Mouse (Mus musculus): ENCODE data around the gene 5530401A14Rik.

Gene 5530401A14Rik

DNA sequence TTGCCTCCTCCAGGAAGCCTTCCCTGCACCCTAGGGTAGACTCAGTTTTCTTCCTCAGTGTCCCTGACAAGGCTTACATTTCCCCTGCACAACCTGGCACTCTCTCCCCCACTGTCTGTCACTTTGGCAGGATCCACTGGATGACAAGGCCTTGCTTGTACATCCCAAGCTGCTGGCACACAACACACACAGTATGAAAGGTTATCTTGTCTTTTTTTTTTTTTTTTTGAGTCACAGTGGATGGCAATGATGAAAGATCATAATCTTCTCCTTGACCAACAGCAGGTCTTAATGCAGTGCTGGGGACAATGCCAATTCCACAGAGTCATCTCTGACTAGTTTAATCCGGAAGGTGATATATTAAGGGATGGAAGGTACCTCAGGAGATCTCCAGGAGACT is 77.0 kb downstream of the 5530401A14Rik start:
- DNase-seq: no peak

DNA sequence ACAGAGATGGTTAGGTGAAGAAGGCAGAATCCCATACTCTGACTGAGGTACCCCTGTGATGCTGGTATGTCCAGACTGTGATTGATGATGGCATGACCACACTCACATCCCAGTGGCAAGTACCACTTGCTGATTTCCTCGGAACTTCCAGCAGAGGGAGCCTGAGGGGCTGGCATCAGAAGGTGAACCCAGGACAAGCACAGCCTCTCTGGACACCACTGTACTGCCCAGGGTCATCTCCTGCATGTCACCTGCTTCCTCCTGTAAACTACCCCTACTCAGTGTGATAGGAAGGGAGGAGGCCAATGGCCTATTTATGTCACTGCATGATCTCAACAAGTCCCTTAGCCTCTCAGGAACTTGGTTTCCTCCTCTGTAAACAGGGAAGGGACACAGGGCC is 80.5 kb downstream of the 5530401A14Rik start:
- DNase-seq: peak; percentile 15

DNA sequence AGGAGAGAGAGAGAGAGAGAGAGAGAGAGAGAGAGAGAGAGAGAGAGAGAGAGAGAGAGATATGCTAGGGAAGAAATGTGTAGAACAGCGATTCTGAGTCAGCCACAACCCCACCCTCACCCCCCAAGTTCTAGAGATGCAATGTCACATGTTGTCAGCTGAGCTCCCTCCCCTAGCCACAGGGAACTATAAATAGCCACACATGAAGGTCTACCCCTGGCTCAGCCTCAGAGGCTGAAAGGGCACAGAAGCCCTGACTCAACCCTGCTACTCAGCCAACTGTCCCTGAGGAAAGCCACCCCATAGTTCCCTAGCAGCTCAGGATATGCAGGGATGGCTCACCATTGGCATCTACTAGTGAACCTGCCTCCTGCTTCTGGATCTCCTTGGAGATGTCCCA is 81.7 kb downstream of the 5530401A14Rik start:
- no peak for DNase-seq
